Mouse (Mus musculus) lung, postnatal 4 days (tissue): Measurements from ENCODE around the gene Prdx1.
A peak's percentile ranks its signal among the peaks of the same experiment; 100 is the strongest.
"Not testable (repeated sequence)": the region's sequence is repeated elsewhere in the genome, so short reads cannot be mapped to it uniquely, and the experiment has no call there.

Experiments
- DNase-seq, 2 experiments: peaks; one replicate each; pipeline ENCODE4 v3.0.0; 2021

The Prdx1 gene

GRCm38 (mm10) chr4:116685402-116686061, at the start of gene Prdx1:
Gene Prdx1 (plus strand): TSS chr4:116685544.
- peak; percentile 96 to 98 for DNase-seq

- no peak for DNase-seq
Observed at GRCm38 (mm10) chr4:116638821-116639220, 46.5 kb upstream of the Prdx1 start.

GRCm38 (mm10) chr4:116642071-116642470, 43.3 kb upstream of the Prdx1 start:
- DNase-seq = no peak

DNA sequence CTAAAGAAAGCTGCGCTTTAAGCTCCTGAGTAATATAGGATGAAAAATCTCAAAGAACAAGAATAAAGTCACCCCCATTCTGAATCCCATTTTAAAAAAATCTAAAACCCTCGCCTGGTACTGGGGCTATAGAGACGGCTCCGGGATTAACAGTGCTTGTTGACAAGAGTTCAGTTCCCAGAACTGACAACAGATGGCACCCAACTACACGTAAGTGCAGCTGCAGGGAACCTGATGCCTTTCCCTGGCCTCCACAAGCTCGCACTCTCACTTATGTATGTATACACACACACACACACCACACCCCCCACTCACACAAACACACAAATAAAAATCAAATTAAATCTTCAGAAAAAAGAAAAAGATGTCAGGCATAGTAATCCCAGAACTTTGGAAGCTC, 41.0 kb upstream of the Prdx1 start:
- peak in 1 of 2 experiments; percentile 37 for DNase-seq

GRCm38 (mm10) chr4:116645624-116646023, 39.7 kb upstream of the Prdx1 start:
- DNase-seq = no peak

DNA sequence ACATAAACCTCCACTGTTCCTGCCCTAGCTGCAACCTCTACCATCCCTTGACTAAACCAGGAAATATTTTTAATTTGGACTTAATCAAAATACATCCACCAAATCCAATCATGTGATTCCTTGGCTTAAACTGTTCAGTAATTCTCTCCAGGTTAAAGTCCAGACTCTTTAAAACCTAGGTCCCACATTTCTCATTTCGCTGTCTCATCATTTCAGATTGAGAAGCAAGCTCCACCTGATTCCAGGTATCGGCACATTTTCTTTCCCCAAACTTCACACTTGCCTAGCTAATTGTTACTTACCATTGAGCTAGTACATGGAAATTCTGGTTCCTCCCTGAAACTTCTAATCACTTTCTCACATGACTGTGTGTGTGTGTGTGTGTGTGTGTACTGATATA, 35.9 kb upstream of the Prdx1 start:
- DNase-seq = no peak

- DNase-seq = no peak
Observed at GRCm38 (mm10) chr4:116650365-116650764, 35.0 kb upstream of the Prdx1 start.

DNA sequence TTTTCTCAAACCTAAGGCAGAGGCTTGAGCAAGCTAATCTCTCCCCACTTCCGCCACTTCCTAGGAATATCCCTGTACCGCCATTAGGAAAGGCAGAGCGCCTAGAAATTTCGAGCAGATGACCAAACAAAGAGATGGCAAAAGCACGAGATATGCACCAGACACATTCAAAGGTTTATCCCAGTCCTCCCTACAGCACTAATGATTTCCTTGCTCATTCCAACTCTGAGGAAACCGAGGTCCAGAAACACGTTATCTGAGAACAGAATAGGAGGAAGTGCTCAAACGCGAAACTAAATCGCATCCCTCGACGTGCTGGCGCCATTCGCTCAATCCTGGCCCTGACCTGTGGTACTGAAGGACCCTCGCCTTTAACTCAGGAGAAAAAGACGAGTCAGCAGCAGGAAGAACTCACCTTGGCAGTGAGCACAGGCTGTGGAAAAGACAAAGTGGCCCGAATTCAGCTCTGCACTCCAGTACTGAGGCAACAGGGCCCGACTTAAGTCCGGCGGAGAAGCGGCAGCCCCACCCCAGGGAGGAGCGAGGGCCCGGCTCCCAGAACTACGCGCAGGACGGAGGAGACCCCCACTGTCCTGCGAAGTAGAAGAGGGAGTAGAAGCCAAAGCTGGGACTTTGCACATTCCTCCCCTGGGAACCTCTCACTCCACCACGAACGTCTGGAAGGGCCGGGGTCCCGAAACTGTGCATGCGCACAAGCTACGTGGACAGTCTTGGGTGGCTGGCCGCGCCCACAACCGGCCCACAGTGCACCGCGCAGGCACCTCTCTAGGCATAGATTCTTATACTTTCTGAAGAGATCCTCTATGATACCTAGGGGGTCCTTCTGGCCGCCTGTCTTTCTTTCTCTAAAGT, 34.2 kb upstream of the Prdx1 start, which contains the start of gene Akr1a1:
Gene Akr1a1 (minus strand): TSS at position 757 of the 873 bp plus-strand sequence.
- DNase-seq = peak; percentile 93 to 95

DNA sequence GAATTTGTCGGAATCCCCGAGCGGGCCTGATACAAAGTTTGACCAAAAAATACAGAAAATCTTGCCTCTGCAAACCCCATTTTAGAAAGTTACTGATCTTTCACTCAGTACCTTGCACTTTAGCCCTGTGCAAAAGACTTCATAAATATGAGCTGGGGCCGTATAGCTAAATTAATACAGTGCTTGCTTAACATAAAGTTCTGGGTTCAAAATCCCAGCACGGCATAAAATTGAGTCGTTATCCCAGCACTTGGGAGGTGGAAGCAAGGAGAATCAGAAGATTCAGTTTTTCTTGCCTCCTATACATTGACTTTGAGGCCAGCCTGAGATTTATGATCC, 33.6 kb upstream of the Prdx1 start:
- no peak for DNase-seq

- no peak for DNase-seq
Observed at GRCm38 (mm10) chr4:116653228-116653627, 32.1 kb upstream of the Prdx1 start.

DNA sequence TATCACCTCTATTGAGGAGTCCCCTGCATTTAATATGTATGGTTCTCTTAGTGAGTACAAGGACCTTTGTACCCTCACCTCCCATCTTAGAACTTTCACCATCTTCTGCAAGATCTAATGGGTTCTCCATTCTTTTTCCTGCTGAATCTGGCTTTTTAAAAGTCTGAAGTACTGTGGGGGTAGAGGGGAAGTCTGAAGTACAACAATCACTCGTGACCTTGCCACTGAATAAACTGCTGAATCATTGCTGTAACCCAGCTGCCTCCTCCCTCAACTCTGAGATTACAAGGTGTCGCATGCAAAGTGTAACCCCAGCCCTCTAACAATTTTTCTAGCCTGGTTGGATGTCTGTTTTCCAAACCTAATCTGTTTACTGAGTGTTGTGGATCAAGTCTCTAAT, 30.2 kb upstream of the Prdx1 start:
- no peak for DNase-seq

GRCm38 (mm10) chr4:116655658-116656057, 29.7 kb upstream of the Prdx1 start:
- no peak for DNase-seq

- DNase-seq = no peak
Observed at GRCm38 (mm10) chr4:116657971-116658370, 27.4 kb upstream of the Prdx1 start.

DNA sequence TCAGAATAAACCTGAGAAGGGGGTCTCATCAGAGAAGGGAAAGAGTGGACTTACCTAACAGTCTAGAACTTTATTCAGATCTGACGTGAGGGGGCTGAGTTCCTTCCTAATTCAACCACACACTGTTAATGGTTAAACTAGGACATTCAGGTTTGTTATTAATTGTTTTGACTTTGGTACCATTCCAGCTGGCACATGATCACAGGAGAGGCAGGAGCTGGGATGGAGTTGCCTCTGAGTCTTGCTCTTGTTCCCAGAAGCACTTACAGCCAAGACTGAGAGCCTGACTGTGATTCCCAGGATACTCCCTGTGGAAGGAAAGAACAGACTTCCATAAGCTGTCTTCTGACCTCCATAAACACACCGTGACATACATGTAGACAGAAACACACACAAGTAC, 25.9 kb upstream of the Prdx1 start:
- DNase-seq = peak; percentile 33 to 56

DNA sequence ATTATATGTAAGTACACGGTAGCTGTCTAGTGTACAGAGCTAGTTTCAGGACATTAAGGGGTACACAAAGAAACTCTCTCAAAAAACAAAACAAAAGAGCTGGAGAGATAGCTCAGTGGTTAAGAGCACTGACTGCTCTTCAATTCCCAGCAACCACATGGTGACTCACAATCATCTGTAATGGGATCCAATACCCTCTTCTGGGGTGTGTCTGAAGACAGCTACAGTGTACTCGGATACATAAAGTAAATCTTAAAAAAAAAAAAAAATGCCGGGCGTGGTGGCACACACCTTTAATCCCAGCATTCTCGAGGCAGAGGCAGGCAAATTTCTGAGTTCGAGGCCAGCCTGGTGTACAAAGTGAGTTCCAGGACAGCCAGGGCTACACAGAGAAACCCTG, 25.4 kb upstream of the Prdx1 start:
- DNase-seq = not testable (repeated sequence)

DNA sequence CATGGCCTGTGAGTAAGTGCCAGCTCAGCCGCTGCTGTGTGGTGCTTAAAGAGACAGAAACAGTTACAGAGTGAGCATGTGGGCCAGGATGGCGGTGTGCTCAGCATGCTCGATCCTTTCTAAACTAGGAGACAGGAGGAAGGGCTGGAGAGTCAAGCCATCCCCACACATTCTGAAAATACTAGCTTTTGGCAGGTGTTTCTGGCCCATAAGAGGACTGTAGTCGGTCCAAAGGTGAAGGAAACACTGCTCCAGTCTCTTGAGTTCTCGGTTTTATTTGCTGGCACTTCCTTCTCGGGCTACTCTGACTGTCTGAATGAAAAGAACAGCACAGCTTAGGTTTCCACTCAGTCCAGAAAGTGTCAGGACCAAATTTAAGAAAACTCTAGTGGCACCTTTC, 24.5 kb upstream of the Prdx1 start:
- no peak for DNase-seq

DNA sequence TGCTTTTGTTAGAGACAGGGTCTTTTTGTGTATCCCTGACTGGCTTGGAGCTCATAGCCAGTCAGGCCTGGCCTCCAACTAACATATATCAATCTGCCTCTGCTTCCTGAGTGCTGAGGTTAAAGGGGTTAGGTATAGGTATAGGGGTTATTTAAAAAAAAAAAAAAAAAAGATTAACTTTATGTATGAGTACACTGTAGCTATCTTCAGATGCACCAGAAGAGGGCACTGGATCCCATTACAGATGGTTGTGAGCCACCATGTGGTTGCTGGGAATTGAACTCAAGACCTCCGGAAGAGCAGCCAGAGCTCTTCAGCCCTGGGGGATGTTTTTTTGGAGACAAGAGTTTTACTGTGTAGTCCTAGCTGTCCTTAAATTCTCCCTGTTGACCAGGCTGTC, 23.3 kb upstream of the Prdx1 start:
- no peak for DNase-seq

DNA sequence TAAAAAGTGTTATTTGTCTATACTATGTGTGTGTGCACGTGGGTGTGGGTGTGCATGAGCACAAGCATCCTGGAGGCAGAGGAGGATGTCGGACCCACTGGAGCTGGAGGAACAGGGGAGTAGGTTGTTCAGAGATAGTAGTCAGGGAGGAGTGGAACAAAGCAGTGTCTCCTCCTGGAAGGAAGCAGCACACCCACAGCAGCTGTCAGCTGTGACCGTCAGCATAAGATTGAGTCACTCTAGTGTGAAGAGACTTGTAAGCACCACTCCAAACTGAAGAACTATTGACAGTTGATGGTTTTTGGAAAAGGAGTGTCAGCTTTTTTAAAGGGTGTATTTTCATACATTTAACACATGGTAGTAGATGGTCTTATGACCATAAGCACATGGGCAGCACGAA, 18.7 kb upstream of the Prdx1 start:
- DNase-seq = no peak

- DNase-seq = peak in 1 of 2 experiments; percentile 23
Observed at GRCm38 (mm10) chr4:116668145-116668544, 17.2 kb upstream of the Prdx1 start.

- DNase-seq = peak in 1 of 2 experiments; percentile 20
Observed at GRCm38 (mm10) chr4:116669291-116669690, 16.1 kb upstream of the Prdx1 start.

DNA sequence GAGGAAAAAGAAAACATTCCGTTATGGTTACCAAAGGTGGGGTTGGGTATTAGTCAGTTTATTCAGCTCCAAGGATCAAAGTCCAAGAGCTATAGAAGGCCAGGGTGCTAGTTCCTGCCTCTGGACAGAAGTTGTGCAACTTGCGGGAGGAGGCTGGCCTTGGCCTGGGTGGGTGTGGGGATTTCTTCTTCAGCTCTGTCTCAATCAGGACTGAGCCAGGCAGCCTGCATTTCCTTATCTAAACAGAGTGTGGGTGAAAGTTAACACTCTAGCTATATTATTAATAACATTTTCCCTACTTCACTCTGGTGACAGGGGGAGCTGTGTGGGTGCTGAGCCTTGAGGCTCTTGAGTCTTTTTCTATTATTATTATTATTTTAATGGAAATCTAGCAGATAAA, 12.6 kb upstream of the Prdx1 start:
- peak; percentile 79 to 84 for DNase-seq

DNA sequence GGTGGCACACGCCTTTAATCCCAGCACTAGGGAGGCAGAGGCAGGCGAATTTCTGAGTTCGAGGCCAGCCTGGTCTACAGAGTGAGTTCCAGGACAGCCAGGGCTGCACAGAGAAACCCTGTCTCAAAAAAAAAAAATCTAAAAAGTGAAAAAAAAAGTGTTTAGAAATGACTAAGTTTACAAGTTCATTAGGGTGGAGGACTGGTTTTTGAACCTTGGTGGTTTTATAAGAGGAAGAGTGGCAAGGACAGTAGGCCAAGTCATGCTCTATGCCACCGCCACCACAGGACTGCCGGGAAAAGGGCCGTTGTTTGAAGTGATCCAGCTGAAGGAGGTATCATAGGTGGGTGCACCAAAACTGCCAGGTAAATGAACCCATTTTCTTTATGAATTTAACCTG, 10.6 kb upstream of the Prdx1 start:
- not testable (repeated sequence) for DNase-seq

DNA sequence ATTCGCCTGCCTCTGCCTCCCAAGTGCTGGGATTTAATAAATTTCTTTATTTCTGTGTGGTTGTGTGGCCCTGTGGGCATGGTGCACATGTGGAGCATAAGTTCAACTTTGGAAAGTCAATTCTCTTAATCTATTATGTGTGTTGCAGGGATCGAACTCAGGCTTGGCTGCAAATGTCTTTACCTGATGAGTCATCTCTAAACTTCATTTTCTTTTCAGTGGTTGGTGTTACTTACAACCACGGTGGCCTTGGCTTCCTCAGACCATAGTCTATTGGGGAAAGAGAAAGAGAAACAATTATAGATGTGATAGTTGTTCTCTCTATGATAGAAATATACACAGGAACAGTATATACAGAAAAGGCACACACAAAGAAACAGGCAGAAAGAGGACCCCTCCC, 9.3 kb upstream of the Prdx1 start:
- no peak for DNase-seq

DNA sequence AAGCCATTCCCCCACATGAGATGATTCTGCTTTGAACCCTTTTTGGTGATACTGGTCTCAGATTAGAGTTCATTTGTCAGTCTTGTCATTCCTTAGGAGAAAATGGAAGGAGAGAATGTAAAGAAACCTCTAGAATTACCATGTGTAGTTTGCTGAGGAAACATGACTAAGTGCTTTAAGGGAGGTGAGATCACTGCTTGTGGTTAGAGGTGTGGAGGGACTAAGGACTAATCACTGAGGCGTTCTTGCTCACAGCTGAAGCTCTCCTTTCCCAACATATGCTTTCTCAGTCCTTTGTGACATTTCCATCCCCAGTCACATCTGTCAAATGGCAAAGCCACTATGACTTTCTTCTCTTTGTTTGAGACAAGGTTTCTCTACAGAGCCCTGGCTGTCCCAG, 7.5 kb upstream of the Prdx1 start:
- no peak for DNase-seq
